Mouse (Mus musculus): ENCODE data around the gene B3galt6. TPM values are rescaled to one million over a fixed set of nuclear protein-coding genes. Genes with fewer than 3 reads are reported as not detected.
A peak's percentile ranks its signal among the peaks of the same experiment; 100 is the strongest.

B3galt6 gene
- polyA plus RNA-seq, 1 experiment from 2014 or later = 16.1 TPM

DNA sequence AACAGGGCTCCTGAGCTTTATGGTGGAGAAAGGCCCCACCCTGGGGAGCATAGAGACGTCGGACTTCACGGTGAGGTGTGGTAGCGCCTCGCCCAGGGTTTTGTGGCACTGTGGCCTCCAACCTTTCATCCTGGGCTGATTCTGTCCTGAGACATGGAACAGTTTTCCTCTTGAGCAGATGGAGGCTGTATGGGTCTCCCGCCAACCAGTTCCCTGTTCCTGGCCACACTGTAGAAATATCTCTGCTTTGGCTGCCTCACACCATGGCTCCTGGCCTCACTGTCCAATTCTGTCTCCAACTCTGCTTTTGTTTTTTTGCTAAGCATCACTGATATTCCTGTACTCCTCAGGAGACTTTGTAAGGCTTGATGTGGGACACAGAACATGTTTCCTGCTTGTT, 37.0 kb downstream of the B3galt6 start:
- WGBS = 97% methylated on average over 6 of the region's 6 CpGs

GRCm38 (mm10) chr4:155947094-155947493, 45.4 kb downstream of the B3galt6 start:
- Histone ChIP-seq H3K9me3 (no peaks in the 10 kb centered on the region), H3K4me3 (replicated peaks) (no peak overlapping the region), H3K27ac (no peak overlapping the region), H3K36me3 (peaks cover 59% of the 10 kb centered on the region), H3K4me2 (no peak overlapping the region), H3K4me1 (replicated peaks) (peaks cover 18% of the 10 kb centered on the region), H3K9ac (replicated peaks) (no peak overlapping the region), H3K27me3 (no peaks in the 10 kb centered on the region)
- ATAC-seq (ENCODE audit: insufficient number of reproducible peaks, insufficient read depth, low FRiP score, low TSS enrichment, low read depth) = no peak

More for the DNA sequence above, 37.0 kb downstream of the B3galt6 start:
- peaks cover 84% of the 10 kb centered on the region for H3K36me3 ChIP-seq
- H3K4me1 ChIP-seq (replicated peaks) = no peaks in the 10 kb centered on the region
- H3K4me3 ChIP-seq (replicated peaks) = no peak overlapping the region
- no peak for ATAC-seq (ENCODE audit: insufficient number of reproducible peaks, insufficient read depth, low FRiP score, low TSS enrichment, low read depth)
- H3K9ac ChIP-seq (replicated peaks) = no peak overlapping the region
- no peak overlapping the region for H3K27ac ChIP-seq
- no peak overlapping the region for H3K4me2 ChIP-seq
- no peaks in the 10 kb centered on the region for H3K27me3 ChIP-seq
- H3K9me3 ChIP-seq = no peaks in the 10 kb centered on the region

DNA sequence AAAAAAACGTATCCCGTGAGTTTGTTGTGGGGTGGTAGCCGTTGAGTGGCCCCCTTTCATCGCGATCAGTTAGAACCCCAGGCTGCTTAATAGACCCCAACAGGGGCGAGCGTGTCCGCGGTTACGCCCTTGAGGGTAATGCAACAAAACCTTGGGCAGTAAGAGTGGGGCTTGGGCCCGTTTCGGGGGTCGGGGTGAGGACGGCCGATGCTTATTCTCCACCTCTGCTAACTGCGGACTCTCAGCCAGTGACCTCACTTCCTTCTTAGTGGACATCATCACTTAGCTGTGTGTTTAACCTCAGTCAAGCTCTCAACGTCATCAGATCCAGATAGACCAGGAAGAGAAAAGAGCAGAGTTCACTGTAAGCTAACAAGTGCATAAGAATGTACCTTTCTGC, 48.2 kb downstream of the B3galt6 start:
- ATAC-seq (ENCODE audit: insufficient number of reproducible peaks, insufficient read depth, low FRiP score, low TSS enrichment, low read depth) = no peak
- peak overlapping the region; percentile 96 for H3K9ac ChIP-seq (replicated peaks)
- no peaks in the 10 kb centered on the region for H3K27me3 ChIP-seq
- peaks cover 31% of the 10 kb centered on the region for H3K36me3 ChIP-seq
- H3K4me2 ChIP-seq = peak overlapping the region; percentile 96
- no peak overlapping the region for H3K27ac ChIP-seq
- no peaks in the 10 kb centered on the region for H3K9me3 ChIP-seq
- H3K4me1 ChIP-seq (replicated peaks) = peaks cover 18% of the 10 kb centered on the region
- WGBS = under 1% methylated on average over 17 of the region's 17 CpGs
- H3K4me3 ChIP-seq (replicated peaks) = peak overlapping the region; percentile 99

DNA sequence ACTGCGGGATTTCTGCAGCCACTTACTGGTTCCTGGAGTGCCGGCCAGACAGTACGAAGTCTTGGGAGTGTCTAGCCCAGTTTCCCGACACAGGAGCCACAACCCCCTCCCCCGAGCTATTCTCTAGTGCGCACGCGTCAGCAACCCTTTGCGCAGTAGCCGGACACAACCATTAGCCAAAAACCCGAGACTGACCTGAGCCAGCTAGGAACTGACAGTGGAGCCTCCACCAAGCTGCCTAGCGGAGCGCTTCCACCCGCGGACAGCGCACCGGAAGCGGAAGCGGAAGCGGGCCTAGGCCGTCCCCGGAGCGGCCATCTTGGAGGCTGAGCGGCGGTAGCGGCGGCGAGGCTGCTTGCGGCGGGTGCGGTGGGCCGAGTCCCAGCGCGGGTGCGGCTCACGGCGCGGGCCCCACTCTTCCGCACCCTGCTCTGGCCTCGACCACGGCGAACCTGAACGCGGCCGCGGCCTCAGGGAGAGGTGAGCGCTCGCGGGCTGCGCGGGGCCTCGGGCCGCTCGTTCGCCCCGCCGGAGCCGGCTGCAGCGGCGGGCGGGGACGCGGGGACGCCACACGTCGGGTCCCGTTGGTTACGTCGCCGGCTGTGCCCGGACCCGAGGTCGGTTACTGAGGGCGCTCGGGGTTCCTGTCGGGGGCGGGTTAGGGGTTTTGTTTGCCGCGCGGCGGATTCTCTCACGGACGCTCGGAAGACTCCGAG, 48.8 kb downstream of the B3galt6 start, which contains the start of gene Ube2j2:
Gene Ube2j2, plus strand, starts transcription at position 298 of the 716 bp plus-strand sequence.
- under 1% methylated on average over 85 of the region's 85 CpGs for WGBS
- Histone ChIP-seq H3K4me2 (peak within 1 kb of the TSS; percentile 96), H3K4me3 (replicated peaks) (peak within 1 kb of the TSS; percentile 99), H3K9ac (replicated peaks) (peak within 1 kb of the TSS; percentile 96), H3K9me3 (no peaks in the 10 kb centered on the region), H3K27ac (peak within 1 kb of the TSS; percentile 91), H3K4me1 (replicated peaks) (peaks cover 18% of the 10 kb centered on the region), H3K36me3 (peaks cover 25% of the 10 kb centered on the region), H3K27me3 (no peaks in the 10 kb centered on the region)
- peak; percentile 98 for ATAC-seq (ENCODE audit: insufficient number of reproducible peaks, insufficient read depth, low FRiP score, low TSS enrichment, low read depth)

DNA sequence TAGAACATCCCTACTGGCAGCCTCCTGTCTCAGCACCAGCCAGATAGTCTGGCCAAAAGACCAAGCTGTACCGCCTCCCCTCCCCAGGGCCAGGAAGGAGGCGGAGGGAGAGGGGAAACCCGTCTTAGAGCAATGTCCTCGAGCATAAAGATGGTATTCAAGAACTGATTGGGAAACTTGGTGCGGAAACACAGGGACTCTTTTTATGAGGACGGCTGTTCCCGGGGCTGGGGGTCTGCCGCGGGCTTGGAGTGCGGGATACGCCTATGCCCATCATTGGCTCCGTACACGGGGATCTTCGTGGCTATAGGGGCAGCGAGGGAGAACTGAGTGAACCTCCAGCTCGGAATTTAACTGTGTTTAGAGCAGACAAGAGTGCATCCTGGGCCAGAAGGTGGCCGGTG, 49.4 kb downstream of the B3galt6 start:
- WGBS = 2% methylated on average over 17 of the region's 17 CpGs
- peaks cover 18% of the 10 kb centered on the region for H3K36me3 ChIP-seq
- peak overlapping the region; percentile 99 for H3K4me3 ChIP-seq (replicated peaks)
- H3K4me1 ChIP-seq (replicated peaks) = peaks cover 18% of the 10 kb centered on the region
- peak overlapping the region; percentile 96 for H3K9ac ChIP-seq (replicated peaks)
- no peaks in the 10 kb centered on the region for H3K9me3 ChIP-seq
- H3K27me3 ChIP-seq = no peaks in the 10 kb centered on the region
- H3K27ac ChIP-seq = peak overlapping the region; percentile 91
- peak overlapping the region; percentile 96 for H3K4me2 ChIP-seq
- peak; percentile 63 for ATAC-seq (ENCODE audit: insufficient number of reproducible peaks, insufficient read depth, low FRiP score, low TSS enrichment, low read depth)

Other genes with a start within 250 kb of the B3galt6 start
- gene Atad3a, start 231.6 kb downstream of the B3galt6 start, polyA plus RNA-seq (2016; fragmentation: Nextera tagmentation; extraction: Ambion mirVana) = 104 and 108 TPM in 2 replicates
- 8.3 and 8.8 TPM in 2 replicates for gene Vwa1, start 218.0 kb downstream of the B3galt6 start, polyA plus RNA-seq (2016; fragmentation: Nextera tagmentation; extraction: Ambion mirVana)
- 0.50 and 0.91 TPM in 2 replicates for gene Tmem88b, start 206.8 kb downstream of the B3galt6 start, polyA plus RNA-seq (2016; fragmentation: Nextera tagmentation; extraction: Ambion mirVana)
- gene Ankrd65, start 202.2 kb downstream of the B3galt6 start, polyA plus RNA-seq (2016; fragmentation: Nextera tagmentation; extraction: Ambion mirVana) = 0.18 TPM in 1 of 2 replicates, not detected in the other
- gene Mrpl20, start 189.8 kb downstream of the B3galt6 start, polyA plus RNA-seq (2016; fragmentation: Nextera tagmentation; extraction: Ambion mirVana) = 217 and 228 TPM in 2 replicates
- gene Ccnl2, start 180.2 kb downstream of the B3galt6 start, polyA plus RNA-seq (2016; fragmentation: Nextera tagmentation; extraction: Ambion mirVana) = 241 and 256 TPM in 2 replicates
- gene Aurkaip1, start 161.4 kb downstream of the B3galt6 start, polyA plus RNA-seq (2016; fragmentation: Nextera tagmentation; extraction: Ambion mirVana) = 146 and 151 TPM in 2 replicates
- gene Mxra8, start 153.0 kb downstream of the B3galt6 start, polyA plus RNA-seq (2016; fragmentation: Nextera tagmentation; extraction: Ambion mirVana) = 44.9 and 62.1 TPM in 2 replicates
- gene Dvl1, start 145.2 kb downstream of the B3galt6 start, polyA plus RNA-seq (2016; fragmentation: Nextera tagmentation; extraction: Ambion mirVana) = 5.5 and 14.7 TPM in 2 replicates
- gene Tas1r3, start 129.3 kb downstream of the B3galt6 start, polyA plus RNA-seq (2016; fragmentation: Nextera tagmentation; extraction: Ambion mirVana) = 0.39 and 0.74 TPM in 2 replicates
- gene Cptp, start 123.2 kb downstream of the B3galt6 start, polyA plus RNA-seq (2016; fragmentation: Nextera tagmentation; extraction: Ambion mirVana) = 13.6 and 14.2 TPM in 2 replicates
- 82.0 and 82.9 TPM in 2 replicates for gene Ints11, start 123.1 kb downstream of the B3galt6 start, polyA plus RNA-seq (2016; fragmentation: Nextera tagmentation; extraction: Ambion mirVana)
- 45.4 and 48.5 TPM in 2 replicates for gene Pusl1, start 100.9 kb downstream of the B3galt6 start, polyA plus RNA-seq (2016; fragmentation: Nextera tagmentation; extraction: Ambion mirVana)
- 18.4 and 25.5 TPM in 2 replicates for gene Acap3, start 100.8 kb downstream of the B3galt6 start, polyA plus RNA-seq (2016; fragmentation: Nextera tagmentation; extraction: Ambion mirVana)
- 165 and 169 TPM in 2 replicates for gene Ube2j2, start 48.8 kb downstream of the B3galt6 start, polyA plus RNA-seq (2016; fragmentation: Nextera tagmentation; extraction: Ambion mirVana)
- 27.1 and 31.6 TPM in 2 replicates for gene C1qtnf12, start 30.3 kb downstream of the B3galt6 start, polyA plus RNA-seq (2016; fragmentation: Nextera tagmentation; extraction: Ambion mirVana)
- 131 and 139 TPM in 2 replicates for gene Sdf4, start 223 bp upstream of the B3galt6 start, polyA plus RNA-seq (2016; fragmentation: Nextera tagmentation; extraction: Ambion mirVana)
- 0.84 and 0.92 TPM in 2 replicates for gene Tnfrsf4, start 21.2 kb upstream of the B3galt6 start, polyA plus RNA-seq (2016; fragmentation: Nextera tagmentation; extraction: Ambion mirVana)
- gene Tnfrsf18, start 33.5 kb upstream of the B3galt6 start, polyA plus RNA-seq (2016; fragmentation: Nextera tagmentation; extraction: Ambion mirVana) = 1.8 and 1.9 TPM in 2 replicates
- gene Ttll10, start 66.8 kb upstream of the B3galt6 start, polyA plus RNA-seq (2016; fragmentation: Nextera tagmentation; extraction: Ambion mirVana) = 0.58 and 1.3 TPM in 2 replicates
- 59.9 and 63.1 TPM in 2 replicates for gene 9430015G10Rik, start 117.3 kb upstream of the B3galt6 start, polyA plus RNA-seq (2016; fragmentation: Nextera tagmentation; extraction: Ambion mirVana)
- 0.63 and 0.86 TPM in 2 replicates for gene Rnf223, start 137.9 kb upstream of the B3galt6 start, polyA plus RNA-seq (2016; fragmentation: Nextera tagmentation; extraction: Ambion mirVana)
- 78.4 and 84.1 TPM in 2 replicates for gene Agrn, start 204.8 kb upstream of the B3galt6 start, polyA plus RNA-seq (2016; fragmentation: Nextera tagmentation; extraction: Ambion mirVana)
- gene Isg15, start 208.2 kb upstream of the B3galt6 start, polyA plus RNA-seq (2016; fragmentation: Nextera tagmentation; extraction: Ambion mirVana) = 0.40 and 0.95 TPM in 2 replicates
- 1.8 TPM in 2 replicates for gene AW011738, start 210.7 kb upstream of the B3galt6 start, polyA plus RNA-seq (2016; fragmentation: Nextera tagmentation; extraction: Ambion mirVana)
- gene Perm1, start 223.2 kb upstream of the B3galt6 start, polyA plus RNA-seq (2016; fragmentation: Nextera tagmentation; extraction: Ambion mirVana) = 0.45 and 0.66 TPM in 2 replicates
- gene Plekhn1, start 242.2 kb upstream of the B3galt6 start, polyA plus RNA-seq (2016; fragmentation: Nextera tagmentation; extraction: Ambion mirVana) = 29.2 and 32.8 TPM in 2 replicates
- 94.1 and 96.3 TPM in 2 replicates for gene Noc2l, start 243.4 kb upstream of the B3galt6 start, polyA plus RNA-seq (2016; fragmentation: Nextera tagmentation; extraction: Ambion mirVana)